Mouse (Mus musculus) cerebellum, postnatal 4 days (tissue): Measurements from ENCODE around the gene Slc47a1.
"Not testable (repeated sequence)": the region's sequence is repeated elsewhere in the genome, so short reads cannot be mapped to it uniquely, and the experiment has no call there.

ENCODE experiments used
- DNase-seq, 2 experiments: peaks; one replicate each; pipeline ENCODE4 v3.0.0; 2022; ENCODE audit warnings: low spot score in 2 of 2, mixed read lengths in 1 of 2

Gene Slc47a1

DNA sequence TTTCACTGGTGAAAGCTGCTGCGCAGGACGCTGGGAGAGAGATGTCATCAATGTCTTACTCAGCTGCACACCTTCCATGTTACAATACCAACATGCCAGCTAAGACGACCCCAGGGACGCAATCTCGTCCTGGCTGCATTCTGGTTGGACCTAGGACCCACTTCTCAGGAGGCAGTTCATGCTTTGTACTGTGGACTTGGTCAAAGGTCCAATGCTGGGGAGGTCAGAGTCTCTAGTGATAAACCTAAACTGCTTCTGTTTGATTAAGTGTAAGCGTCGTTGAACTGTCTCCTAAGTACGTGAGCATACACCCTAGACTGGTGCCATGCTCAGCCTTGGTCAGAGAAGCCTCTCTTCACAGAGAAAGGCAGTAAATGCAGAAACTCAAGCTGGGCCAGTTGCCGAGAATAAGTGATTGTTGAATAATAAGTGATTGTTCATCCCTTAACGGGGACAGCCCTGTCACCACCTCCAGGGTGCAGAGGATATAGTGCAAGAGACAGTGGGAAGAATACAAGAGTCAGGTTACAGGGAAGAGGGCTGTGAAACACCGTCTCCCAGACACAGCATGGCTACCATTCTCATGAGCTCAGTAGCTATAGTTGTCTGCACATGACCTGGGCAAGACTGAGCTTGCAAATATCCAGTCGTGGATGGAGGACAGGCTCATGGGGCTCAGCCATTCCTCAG is 58.8 kb downstream of the Slc47a1 start:
- DNase-seq = no peak

DNA sequence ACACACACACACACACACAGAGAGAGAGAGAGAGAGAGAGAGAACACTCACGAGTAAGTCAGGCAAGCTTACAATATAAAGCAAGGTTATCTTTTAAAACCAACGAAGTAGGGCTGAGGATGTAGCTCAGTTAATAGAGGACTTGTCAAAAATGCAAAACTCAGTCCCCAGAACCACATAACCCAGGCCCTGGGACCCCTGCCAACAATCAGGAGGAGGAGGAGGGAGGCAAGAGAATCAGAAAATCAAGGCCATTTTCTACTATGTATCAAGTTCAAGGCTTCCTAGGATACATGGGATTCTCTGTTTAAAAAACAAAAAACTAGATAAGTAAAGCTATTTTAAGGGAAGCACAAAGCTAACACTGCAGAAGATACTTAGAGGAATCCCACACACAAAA is 61.3 kb downstream of the Slc47a1 start:
- DNase-seq = no peak

DNA sequence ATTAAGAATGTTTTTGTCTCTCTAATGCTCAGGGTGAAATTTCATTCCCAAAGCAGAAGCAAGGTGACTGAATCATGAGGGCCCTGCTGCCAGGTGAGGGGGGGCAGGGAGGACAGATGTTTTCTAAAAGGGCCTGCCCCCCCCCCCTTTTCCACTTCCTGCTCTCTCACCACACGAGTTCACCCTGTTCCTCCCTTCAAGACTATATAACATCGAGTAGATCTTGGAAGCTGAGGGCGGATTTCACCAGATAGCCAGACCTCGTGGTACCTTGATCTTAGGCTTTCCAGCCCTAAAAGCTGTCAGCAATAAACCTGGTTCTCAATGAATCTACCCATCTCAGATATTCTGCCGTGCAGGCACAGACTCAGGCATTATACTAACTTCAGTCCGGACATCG is 67.8 kb downstream of the Slc47a1 start:
- no peak for DNase-seq

DNA sequence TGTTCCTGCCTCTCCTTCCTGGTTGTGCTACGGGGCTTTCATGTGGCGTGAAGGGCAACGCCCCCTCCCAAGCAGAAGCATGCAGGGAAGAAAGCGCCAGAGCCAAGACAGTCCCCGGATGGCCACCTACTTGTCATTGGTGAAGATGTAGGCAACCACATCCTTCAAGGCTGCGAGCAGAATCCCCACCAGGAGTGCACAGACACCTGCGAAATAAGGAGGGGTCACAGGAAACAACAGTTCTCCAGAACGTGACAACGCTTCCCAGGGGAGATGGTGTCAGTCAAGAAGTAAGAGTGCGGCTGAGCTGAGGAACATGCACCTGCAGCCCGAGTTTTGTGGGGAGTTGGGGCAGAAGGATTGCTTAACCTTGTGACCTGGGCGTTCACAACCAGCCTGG is 68.3 kb downstream of the Slc47a1 start:
- no peak for DNase-seq

DNA sequence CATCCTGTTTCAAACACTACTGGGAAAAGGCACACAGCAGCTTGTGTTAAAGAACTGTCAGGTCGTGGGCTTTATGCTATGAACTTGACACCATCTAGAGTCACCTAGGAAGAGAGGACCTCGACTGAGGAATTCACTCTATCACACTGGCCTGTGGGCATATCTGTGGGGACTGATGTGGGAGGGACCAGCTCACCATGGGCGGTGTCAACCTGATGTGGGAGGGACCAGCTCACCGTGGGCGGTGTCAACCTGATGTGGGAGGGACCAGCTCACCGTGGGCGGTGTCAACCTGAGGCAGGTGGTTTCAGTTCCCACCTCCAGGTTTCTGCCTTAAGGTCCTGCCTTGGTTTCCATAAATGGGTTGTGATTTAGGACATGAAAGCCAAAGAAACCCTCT is 70.3 kb downstream of the Slc47a1 start:
- DNase-seq = no peak

DNA sequence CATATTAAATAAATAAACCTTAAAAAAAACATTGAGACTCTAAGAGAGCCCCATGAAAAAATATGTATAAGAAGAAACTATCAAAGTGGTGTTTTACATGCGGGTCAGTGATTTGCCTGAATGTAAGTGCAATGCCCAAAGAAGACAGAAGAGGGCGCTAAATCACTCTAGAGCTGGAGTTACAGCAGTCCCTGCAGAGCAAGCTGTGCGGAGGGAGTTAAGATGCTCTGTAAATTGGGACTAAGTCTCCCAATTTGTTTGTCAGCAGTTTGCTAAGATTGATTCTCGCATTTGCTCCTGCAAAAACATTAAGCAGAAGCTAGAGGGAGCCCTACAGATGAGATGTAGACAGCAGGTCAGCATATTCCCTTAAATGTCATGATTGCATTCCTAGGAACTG is 72.8 kb downstream of the Slc47a1 start:
- peak in 1 of 2 experiments; percentile 33 for DNase-seq

DNA sequence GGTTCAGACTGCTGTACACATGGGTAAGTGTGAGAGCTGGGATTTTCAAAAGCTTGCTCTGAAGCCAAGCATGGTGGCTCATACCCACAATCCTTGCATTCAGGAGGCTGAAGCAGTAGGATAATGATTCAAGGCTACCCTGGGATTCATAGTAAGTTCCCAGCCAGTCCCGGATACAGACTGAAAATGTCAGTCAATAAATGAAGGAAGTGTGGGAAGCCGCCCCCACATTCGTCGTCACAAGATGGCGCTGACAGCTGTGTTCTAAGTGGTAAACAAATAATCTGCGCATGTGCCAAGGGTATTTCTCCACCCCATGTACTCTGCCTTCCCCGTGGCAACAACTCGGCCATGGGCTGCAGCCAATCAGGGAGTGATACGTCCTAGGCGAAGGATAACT is 73.6 kb downstream of the Slc47a1 start:
- not testable (repeated sequence) for DNase-seq

DNA sequence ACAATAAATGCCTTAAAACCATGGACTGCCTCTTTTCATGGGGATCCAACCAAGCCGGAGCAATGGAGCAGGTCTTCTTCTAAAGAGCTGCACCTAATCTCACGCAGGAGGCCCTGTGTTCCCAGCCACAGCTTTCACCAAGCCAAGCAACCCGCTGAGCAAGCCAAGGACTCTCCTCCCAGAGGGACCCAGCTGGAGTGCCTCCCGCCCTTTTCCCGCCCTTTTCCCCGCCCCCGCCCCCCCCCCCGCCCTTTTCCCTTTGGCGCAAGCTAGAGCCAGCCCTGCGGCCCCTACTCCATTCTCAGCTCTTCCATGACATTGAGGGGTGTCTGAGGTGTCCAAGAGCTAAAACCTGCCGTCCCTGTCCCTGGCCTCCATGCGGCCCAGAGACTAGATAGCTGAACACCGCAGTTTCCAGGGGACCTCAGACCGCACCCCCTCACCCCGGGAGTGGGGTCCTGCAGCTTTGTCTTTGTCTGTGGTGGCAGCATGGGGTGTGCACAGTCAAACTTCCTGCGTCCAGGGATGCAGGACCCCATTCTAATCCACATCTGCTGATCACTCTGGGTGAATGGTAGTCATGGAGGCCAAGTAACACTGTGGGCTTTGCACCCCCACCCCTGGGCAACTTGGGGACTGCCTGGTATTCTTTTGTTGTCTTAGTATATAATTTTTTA is 77.3 kb downstream of the Slc47a1 start:
- DNase-seq = no peak

DNA sequence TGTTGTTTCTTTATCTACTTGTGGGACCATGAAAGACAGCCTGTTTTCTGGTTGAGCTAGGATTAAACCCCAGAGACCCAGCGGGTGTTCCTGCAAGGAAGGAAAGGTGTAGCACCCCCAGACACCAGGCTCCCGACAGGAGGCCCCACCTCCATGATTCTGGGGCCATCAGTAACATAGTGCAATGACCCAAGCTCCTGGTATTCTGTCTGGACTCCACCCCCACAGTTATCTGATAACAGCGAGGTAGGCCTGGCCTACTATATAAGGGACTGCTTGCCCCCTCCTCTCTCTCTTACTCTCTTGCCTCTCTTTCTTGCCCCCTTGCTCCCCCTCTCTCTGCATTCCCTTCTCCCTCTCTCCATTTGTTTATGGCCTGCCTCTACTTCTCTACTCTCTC is 77.9 kb downstream of the Slc47a1 start:
- DNase-seq = no peak

DNA sequence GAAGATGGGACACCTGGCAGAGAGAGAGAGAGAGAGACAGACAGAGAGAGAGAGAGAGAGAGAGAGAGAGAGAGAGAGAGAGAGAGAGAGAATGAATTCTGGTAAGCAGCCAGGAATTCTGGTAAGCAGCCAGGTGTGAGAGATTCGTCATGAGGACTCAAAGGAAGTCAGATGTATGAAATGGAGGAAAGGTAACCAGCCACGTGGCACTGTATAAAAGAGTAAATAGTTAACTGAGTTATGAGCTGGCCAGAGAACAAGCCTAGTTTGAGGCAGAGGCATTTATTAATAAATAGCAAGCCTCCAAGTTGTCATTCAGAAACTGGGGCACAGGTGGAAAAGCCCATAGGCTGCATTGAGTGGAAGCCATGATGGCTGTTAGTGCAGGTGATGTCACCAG is 80.2 kb downstream of the Slc47a1 start:
- no peak for DNase-seq

DNA sequence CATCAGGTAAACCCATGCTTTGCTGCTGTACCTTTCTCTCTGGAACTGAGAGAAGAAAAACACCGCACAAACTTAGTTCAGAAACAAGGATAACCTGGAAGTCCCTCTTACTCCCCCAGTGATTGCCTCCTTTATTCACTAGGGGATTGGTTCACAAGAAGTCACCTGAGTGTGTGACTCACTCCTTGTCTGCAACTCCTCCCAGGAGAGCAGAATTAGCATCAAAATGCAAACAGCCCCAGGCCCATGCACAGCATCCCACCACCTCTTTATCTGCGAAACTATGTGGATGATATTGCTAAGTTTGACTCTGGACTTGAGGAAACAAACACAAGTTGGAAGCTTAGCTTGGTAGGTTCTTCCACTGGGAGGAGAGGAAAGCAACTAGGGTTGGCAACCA is 80.8 kb downstream of the Slc47a1 start:
- DNase-seq = no peak

DNA sequence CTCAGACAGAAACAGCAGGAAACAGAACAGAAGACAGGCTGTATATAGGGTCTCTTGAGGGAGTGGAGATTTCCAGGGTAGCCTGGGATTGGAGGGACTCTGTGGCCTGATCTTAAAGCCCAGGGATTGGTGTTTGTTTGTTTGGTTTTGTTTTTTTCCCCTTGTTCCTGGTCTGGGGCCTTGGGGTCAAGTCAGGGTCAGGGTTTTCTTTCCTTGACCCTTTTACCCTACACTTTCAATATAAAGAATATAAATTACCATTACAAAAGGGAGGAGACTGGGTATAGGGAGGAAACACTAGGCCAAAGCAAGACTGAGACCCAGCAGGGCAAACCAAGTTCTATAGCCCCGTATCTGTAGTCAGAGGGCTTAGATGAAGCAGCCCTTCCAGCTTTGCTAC is 81.6 kb downstream of the Slc47a1 start:
- DNase-seq = no peak

DNA sequence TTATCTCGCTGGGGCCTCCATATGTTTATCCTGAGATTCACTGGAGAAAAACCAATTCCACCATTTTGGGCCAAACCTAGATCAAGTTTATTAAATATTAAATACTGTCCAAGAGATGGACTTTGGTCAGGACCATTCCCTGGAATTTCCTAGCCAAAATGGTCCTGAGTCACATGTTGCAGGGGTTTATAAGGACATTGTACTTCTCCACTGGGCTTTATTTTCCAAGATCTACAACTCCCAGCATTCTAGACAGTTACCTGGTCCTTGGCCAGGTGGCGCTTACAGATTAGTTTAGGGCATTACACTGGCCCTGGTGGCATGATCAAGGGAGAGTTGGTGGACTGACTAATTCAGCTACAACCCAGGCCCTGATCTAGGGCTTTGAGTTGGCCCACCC is 82.6 kb downstream of the Slc47a1 start:
- DNase-seq = no peak

DNA sequence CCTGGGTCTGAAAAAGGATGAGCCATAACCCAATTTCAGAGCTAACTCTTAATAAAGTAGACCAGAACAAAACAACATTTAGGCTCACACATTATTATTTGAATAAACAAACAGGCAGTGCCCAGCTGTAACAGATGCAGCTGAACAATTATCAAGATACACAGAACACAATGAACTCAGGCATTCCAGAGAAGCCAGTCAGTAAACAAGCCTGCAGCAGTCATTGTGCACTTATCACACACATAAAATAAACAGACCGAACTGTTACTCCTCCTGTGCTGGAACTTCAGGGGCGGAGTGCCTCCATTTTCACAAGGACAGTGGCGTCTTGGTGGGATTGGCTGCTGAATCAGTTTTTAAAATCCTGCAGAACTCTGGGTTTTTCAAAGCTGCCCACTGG is 83.7 kb downstream of the Slc47a1 start:
- no peak for DNase-seq
